Mouse (Mus musculus) lung, postnatal 0 days (tissue): ENCODE data around the gene Ngfr. TPM values are rescaled to one million over a fixed set of nuclear protein-coding genes. Genes with fewer than 3 reads are reported as not detected.
"Not testable (repeated sequence)": the region's sequence is repeated elsewhere in the genome, so short reads cannot be mapped to it uniquely, and the experiment has no call there.

Source experiments
- ATAC-seq: fragments of 200-750 bp; cut with Nextera tagmentation; 2 replicates; pipeline ENCODE4 v1.8.0; 2017; ENCODE audit warnings: moderate library complexity
- DNase-seq: peaks from one replicate; pipeline ENCODE4 v3.0.0-alpha.2; 2016; ENCODE audit warnings: low spot score
- H3K27ac ChIP-seq: fragments of 300-500 bp; sonication (generic); 2 replicates; pipeline ENCODE4 v1.5.1; 2014; ENCODE audit warnings: antibody characterized with exemption, mild to moderate bottlenecking, low read length, mixed read lengths
- H3K27me3 ChIP-seq: fragments of 300-500 bp; sonication (generic); replicated peaks from 2 replicates; pipeline ENCODE4 v1.6.1; 2014; ENCODE audit warnings: low read length, mixed read lengths; ENCODE audit not compliant: insufficient read depth
- H3K36me3 ChIP-seq: fragments of 300-500 bp; sonication (generic); 2 replicates; pipeline ENCODE4 v1.6.1; 2014; ENCODE audit warnings: low read length, mixed read lengths; ENCODE audit not compliant: insufficient read depth
- H3K4me1 ChIP-seq: fragments of 300-500 bp; sonication (generic); 2 replicates; pipeline ENCODE4 v1.6.1; 2014; ENCODE audit warnings: antibody characterized with exemption, low read depth, low read length, mixed read lengths; ENCODE audit not compliant: insufficient read depth
- H3K4me2 ChIP-seq: fragments of 300-500 bp; sonication (generic); replicated peaks from 2 replicates; pipeline ENCODE4 v1.6.1; 2014; ENCODE audit warnings: low read depth, mild to moderate bottlenecking, low read length, moderate library complexity, mixed read lengths
- H3K4me3 ChIP-seq: fragments of 300-500 bp; sonication (generic); 2 replicates; pipeline ENCODE4 v1.5.1; 2014; ENCODE audit warnings: low read depth, low read length
- H3K9ac ChIP-seq: fragments of 300-500 bp; sonication (generic); replicated peaks from 2 replicates; pipeline ENCODE4 v1.6.1; 2014; ENCODE audit warnings: low read depth, mild to moderate bottlenecking
- H3K9me3 ChIP-seq: fragments of 300-500 bp; sonication (generic); 2 replicates; pipeline ENCODE4 v1.6.1; 2016; ENCODE audit warnings: low read length, mixed read lengths
- CTCF ChIP-seq: IDR thresholded peaks from 2 replicates; pipeline ENCODE4 v1.5.1; 2016; ENCODE audit warnings: antibody characterized with exemption, mild to moderate bottlenecking
- EP300 ChIP-seq: IDR thresholded peaks from 2 replicates; pipeline ENCODE4 v1.6.1; 2016; ENCODE audit warnings: antibody characterized with exemption, mild to moderate bottlenecking, control low read depth
- WGBS: fragments of 180-500 bp; shearing (Covaris S2); extraction: QIAGEN DNeasy Blood & Tissue Kit; methylation state at CpG from one replicate; pipeline ENCODE4 v1.1.7; 2014; 5-methylcytosine and 5-hydroxymethylcytosine counted together
- polyA plus RNA-seq: library from polyadenylated mRNA; unstranded; fragments of >200 nt; fragmentation: Nextera tagmentation; extraction: Ambion mirVana; gene quantifications from 2 replicates; pipeline ENCODE4 v1.2.1, GENCODE M21; 2015

The Ngfr gene
- polyA plus RNA-seq, 1 experiment from 2014 or later = 0.43 TPM

DNA sequence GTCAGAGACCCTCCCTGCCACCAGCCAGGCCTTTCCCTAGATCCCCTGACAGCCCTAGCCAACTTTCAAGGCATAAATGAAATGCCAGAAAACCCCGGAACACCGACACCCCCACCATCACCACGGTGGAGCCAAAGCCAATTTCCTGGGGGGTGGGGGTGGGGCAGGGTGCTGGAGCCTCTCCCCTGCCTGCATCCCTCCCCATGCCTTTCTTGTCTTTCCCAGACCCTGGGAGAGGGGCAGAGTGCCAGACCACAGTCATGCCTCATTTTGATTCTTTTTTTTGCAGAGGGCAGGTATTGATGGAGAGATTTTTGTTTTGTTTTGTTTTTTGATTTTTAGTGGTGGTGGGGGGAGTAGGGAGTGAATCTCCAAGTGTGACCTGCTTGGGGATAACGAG, 23.7 kb upstream of the Ngfr start:
- H3K36me3 ChIP-seq = no peaks in the 10 kb centered on the region
- no peak for ATAC-seq
- no peaks in the 10 kb centered on the region for H3K4me1 ChIP-seq
- no peaks in the 10 kb centered on the region for H3K27me3 ChIP-seq
- TF ChIP-seq EP300 = no peak
- TF ChIP-seq CTCF = no peak
- H3K9me3 ChIP-seq = no peaks in the 10 kb centered on the region
- no peak for DNase-seq
- H3K4me2 ChIP-seq = no peak overlapping the region
- no peak overlapping the region for H3K27ac ChIP-seq
- no peak overlapping the region for H3K4me3 ChIP-seq
- no peak overlapping the region for H3K9ac ChIP-seq
- WGBS = 16% methylated on average over 4 of the region's 4 CpGs

DNA sequence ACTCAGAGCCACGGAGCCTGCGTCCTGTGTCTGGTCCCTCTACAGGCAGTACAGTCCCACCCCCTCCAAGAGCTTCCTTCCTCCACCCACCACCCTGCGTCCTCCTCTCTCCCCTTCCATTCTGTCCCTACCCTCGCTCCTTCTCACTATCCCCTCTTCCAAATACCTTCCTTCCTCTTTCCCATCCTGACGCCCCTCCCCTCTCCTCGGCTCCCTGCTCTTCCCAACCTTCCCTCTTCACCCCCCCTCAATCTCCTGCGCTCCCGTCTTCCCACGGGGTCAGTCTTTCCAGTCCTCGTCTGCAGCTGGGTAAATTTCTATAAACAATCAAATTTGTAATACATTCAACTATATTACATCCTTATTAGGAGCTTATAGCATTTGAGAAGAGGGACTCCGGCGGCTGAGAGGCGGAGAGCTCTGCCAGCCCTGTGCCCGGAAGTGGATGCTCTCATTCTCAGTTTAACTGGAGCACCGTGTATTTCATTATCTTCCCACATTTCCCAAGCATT, 22.9 kb upstream of the Ngfr start:
- WGBS = 8% methylated on average over 15 of the region's 15 CpGs
- Histone ChIP-seq H3K27ac (no peak overlapping the region), H3K9ac (no peak overlapping the region), H3K27me3 (no peaks in the 10 kb centered on the region), H3K4me3 (peak overlapping the region; percentile 8; the same call in 1 of the 2 replicates), H3K9me3 (no peaks in the 10 kb centered on the region), H3K4me2 (peak overlapping the region; percentile 45), H3K36me3 (no peaks in the 10 kb centered on the region), H3K4me1 (no peaks in the 10 kb centered on the region)
- ATAC-seq (no peak), DNase-seq (no peak)
- TF ChIP-seq CTCF (no peak), EP300 (no peak)

DNA sequence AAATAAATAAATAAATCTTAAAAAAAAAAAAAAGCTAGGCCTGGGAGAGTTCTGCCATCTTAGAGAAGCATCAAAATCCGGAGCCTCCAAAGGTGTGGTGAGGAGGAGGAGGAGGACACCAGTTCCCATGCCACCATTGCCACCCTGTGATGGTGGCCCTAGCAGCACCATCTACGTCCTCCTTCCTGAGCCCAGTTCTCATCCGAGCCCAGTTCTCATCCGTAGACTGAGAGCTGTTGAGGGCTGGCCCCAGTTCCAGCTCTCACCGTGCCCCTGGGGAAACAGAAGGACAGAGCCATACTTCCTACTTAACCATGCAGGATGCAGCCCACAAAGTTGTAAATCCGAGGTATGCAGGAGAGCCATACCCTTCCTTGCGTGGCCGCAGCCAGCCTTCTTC, 22.4 kb upstream of the Ngfr start:
- H3K27ac ChIP-seq = no peak overlapping the region
- TF ChIP-seq CTCF (no peak), EP300 (no peak)
- no peak for ATAC-seq

DNA sequence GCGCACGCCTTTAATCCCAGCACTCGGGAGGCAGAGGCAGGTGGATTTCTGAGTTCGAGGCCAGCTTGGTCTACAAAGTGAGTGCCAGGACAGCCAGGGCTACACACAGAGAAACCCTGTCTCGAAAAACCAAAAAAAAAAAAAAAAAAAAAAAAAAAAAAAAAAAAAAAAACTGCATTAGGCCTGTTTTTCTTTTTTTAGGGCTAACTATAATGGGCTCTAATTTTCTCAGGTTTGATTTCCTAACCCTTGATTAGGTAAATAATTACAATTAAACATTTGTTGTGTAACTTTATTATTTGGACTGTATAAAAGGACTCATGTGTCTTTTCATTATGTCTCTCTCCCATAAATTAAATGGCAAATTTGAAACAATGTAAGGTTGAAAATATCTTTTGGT, 19.8 kb upstream of the Ngfr start:
- H3K9ac ChIP-seq = not testable (repeated sequence)

More for the DNA sequence above, 22.4 kb upstream of the Ngfr start:
- DNase-seq = no peak
- H3K27me3 ChIP-seq = no peaks in the 10 kb centered on the region
- no peaks in the 10 kb centered on the region for H3K4me1 ChIP-seq
- no peak overlapping the region for H3K9ac ChIP-seq
- H3K4me3 ChIP-seq = no peak overlapping the region
- 51% methylated on average over 8 of the region's 8 CpGs for WGBS
- H3K9me3 ChIP-seq = no peaks in the 10 kb centered on the region
- H3K4me2 ChIP-seq = peak overlapping the region; percentile 45
- H3K36me3 ChIP-seq = no peaks in the 10 kb centered on the region

DNA sequence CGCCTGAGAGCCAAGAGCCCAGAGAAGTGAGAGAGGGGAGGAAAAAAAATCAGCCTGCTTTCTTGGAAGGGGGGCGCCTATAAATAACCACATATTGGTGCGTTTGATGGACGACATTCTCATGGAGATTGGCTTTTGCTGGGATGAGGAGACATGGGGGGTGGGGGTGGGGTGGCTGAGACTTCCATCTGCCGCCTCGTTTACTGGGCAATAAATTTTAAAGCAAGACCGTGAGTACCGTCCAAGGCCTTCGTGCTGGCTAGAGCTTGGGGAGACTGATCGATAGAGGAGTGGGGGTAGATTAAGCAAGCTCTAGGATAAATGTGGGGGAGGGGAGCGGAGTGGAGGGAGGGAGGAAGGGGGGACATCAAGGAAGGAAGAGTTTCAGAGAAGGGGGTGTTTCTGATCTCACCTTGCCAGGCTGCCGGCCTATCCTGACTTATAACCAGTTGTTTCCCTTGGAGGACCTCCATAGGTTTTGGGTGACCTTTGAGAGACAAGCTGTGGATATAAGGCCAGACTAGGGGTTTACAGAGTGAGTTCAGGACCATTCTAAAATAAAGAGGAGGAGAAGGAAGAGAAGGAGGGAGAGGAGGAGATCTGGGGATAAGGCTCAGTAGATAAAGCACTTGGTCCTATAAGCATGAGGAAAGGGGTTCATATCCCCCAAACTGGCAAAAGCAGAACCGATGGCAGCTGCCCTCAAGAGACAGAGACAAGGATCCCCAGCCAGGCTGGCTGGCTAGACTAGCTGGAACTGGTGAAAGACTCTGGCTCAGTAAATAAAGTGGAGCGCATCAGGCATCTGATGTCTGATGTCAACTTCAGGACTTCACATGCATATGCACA, 10.9 kb upstream of the Ngfr start:
- 45% methylated on average over 14 of the region's 14 CpGs for WGBS
- no peaks in the 10 kb centered on the region for H3K27me3 ChIP-seq
- H3K27ac ChIP-seq = no peak overlapping the region
- no peaks in the 10 kb centered on the region for H3K36me3 ChIP-seq
- H3K4me2 ChIP-seq = no peak overlapping the region
- ATAC-seq (no peak), DNase-seq (no peak)
- no peaks in the 10 kb centered on the region for H3K9me3 ChIP-seq
- TF ChIP-seq EP300 (no peak), CTCF (no peak)
- no peak overlapping the region for H3K4me3 ChIP-seq
- H3K9ac ChIP-seq = no peak overlapping the region
- H3K4me1 ChIP-seq = 0 out of 2 replicates have a peak, but pooled peaks cover 4% of the 10 kb centered on the region

More for the DNA sequence above, 19.8 kb upstream of the Ngfr start:
- H3K9me3 ChIP-seq, ATAC-seq, DNase-seq, H3K27me3 ChIP-seq, H3K4me2 ChIP-seq, H3K27ac ChIP-seq, H3K36me3 ChIP-seq, H3K4me3 ChIP-seq, H3K4me1 ChIP-seq: not testable (repeated sequence)
- 91% methylated on average over 3 of the region's 5 CpGs for WGBS

DNA sequence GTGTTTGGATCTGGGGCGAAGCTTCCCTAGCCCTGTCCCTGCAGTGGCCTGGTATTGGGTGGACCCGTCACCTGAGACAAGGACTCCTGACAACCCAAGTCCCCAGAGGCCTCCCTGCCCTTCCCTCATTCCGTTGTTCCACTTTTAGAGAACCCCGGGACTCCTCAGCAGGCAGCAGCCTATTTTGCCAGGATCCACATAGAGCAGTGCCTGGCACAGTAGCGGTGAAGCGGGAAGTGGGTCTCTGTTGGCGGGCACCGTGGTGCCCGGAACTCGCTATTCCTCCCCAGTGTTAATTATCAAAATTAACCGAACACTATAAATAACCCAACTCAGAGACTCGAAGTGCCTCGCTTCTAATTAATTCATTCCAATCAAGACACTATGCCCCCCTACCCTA, 10.2 kb upstream of the Ngfr start:
- Histone ChIP-seq H3K36me3 (no peaks in the 10 kb centered on the region), H3K27me3 (no peaks in the 10 kb centered on the region), H3K4me2 (no peak overlapping the region), H3K9me3 (no peaks in the 10 kb centered on the region), H3K4me3 (no peak overlapping the region), H3K9ac (no peak overlapping the region), H3K27ac (no peak overlapping the region), H3K4me1 (0 out of 2 replicates have a peak, but pooled peaks cover 4% of the 10 kb centered on the region)
- 42% methylated on average over 13 of the region's 13 CpGs for WGBS
- TF ChIP-seq CTCF = no peak
- no peak for TF ChIP-seq EP300
- ATAC-seq (no peak), DNase-seq (no peak)
